Comparison of ENCODE assay signal across 9 mouse cellular contexts in genomic region chr4:21678101-21678974, GRCm38 (mm10). TPM values are rescaled to one million over a fixed set of nuclear protein-coding genes. Genes with fewer than 3 reads are reported as not detected.
A peak's percentile ranks its signal among the peaks of the same experiment; 100 is the strongest.
DNase-seq lines count a peak whose midpoint lies in the region; ATAC-seq and TF ChIP-seq lines count a peak whose summit lies in the region.
"Had no signal": no experiment of that assay in that cellular context is flagged by ENCODE, and none has a peak within 500 bp of the region (broad histone marks: within the 10 kb centered on the region; RNA-seq: fewer than 3 reads in every experiment).

No protein-coding gene starts in this region.

- intact Hi-C loops in heart, postnatal 36 days (cut with DNase I) = no loop called here

- no peak for ATAC-seq in heart, postnatal 0 days (ENCODE audit: insufficient read depth, low read depth)
- ATAC-seq in hindbrain, postnatal 0 days = peak; percentile 33; the same call in 1 of the 2 replicates

- peak overlapping the region; percentile 58 for H3K4me2 ChIP-seq in heart, postnatal 0 days (ENCODE audit: low read depth, low read length)
- peak overlapping the region; percentile 49 for H3K4me2 ChIP-seq in hindbrain, postnatal 0 days (ENCODE audit: low read depth, low read length)

- peaks cover 95% of the 10 kb centered on the region for H3K27me3 ChIP-seq in heart, postnatal 0 days (ENCODE audit: control insufficient read depth, insufficient read depth, low read length)
- H3K27me3 ChIP-seq in hindbrain, postnatal 0 days (ENCODE audit: insufficient read depth, low read length) = peaks cover 89% of the 10 kb centered on the region

- no peak for TF ChIP-seq CTCF in heart, postnatal 0 days (IDR thresholded peaks at IDR 0.05; ENCODE audit: low read depth)
- TF ChIP-seq CTCF in hindbrain, postnatal 0 days (IDR thresholded peaks at IDR 0.05; ENCODE audit: low read depth) = no peak

- H3K4me3 ChIP-seq in heart, postnatal 0 days (ENCODE audit: low read depth, low read length) = peak overlapping the region; percentile 46
- peak overlapping the region; percentile 31 for H3K4me3 ChIP-seq in hindbrain, postnatal 0 days (ENCODE audit: low read length)

- no peak for TF ChIP-seq EP300 in heart, postnatal 0 days (IDR thresholded peaks at IDR 0.05; ENCODE audit: low read depth)

- no peak overlapping the region for H3K27ac ChIP-seq in heart, postnatal 0 days (ENCODE audit: low read depth)
- no peak overlapping the region for H3K27ac ChIP-seq in hindbrain, postnatal 0 days

- 0 out of 2 replicates have a peak, but pooled peaks cover 4% of the 10 kb centered on the region for H3K4me1 ChIP-seq in heart, postnatal 0 days (ENCODE audit: control insufficient read depth, insufficient read depth)
- H3K4me1 ChIP-seq in hindbrain, postnatal 0 days (ENCODE audit: insufficient read depth, low read length) = no peaks in the 10 kb centered on the region

- no peak overlapping the region for H3K9ac ChIP-seq in heart, postnatal 0 days (replicated peaks; ENCODE audit: low read depth, low read length)
- 0 out of 2 replicates have a peak overlapping the region, but pooled peaks have one; percentile 9 for H3K9ac ChIP-seq in hindbrain, postnatal 0 days (replicated peaks; ENCODE audit: low read length)

- no peaks in the 10 kb centered on the region for H3K36me3 ChIP-seq in heart, postnatal 0 days (replicated peaks; ENCODE audit: control insufficient read depth, insufficient read depth, low read length)
- H3K36me3 ChIP-seq in hindbrain, postnatal 0 days (ENCODE audit: insufficient read depth, low read length) = no peaks in the 10 kb centered on the region

- H3K9me3 ChIP-seq in heart, postnatal 0 days (replicated peaks; ENCODE audit: control insufficient read depth, low read length) = no peaks in the 10 kb centered on the region
- H3K9me3 ChIP-seq in hindbrain, postnatal 0 days (ENCODE audit: low read length) = no peaks in the 10 kb centered on the region

- WGBS in heart, postnatal 0 days = under 1% methylated on average over 80 of the region's 84 CpGs
- 2% methylated on average over 67 of the region's 84 CpGs for WGBS in hindbrain, postnatal 0 days

- DNase-seq in heart, postnatal 0 days (ENCODE audit: low spot score) = no peak
- DNase-seq in heart, postnatal 36 days = no peak
- peak; percentile 51 for DNase-seq in embryo, embryonic 10 days (ENCODE audit: low spot score)
- DNase-seq in hindbrain, postnatal 0 days (ENCODE audit: low spot score) = no peak
- peak; percentile 72 for DNase-seq in neural tube, embryonic 10.5 days (ENCODE audit: extremely low spot score, low spot score)
- no peak for DNase-seq in adrenal gland, postnatal 36 days
- DNase-seq in c-Kit-positive CD71-positive TER-119-positive erythroid progenitor cells, embryonic 14.5 days (ENCODE audit: low spot score) = no peak
- DNase-seq in cerebellum, adult 11-12 months = no peak

RNA-seq across cellular contexts. Expression of gene Prdm13, which starts 7.4 kb away (rescaled TPM):
- total RNA-seq in heart, postnatal 0 days (2014; rRNA removed; ENCODE audit: low replicate concordance) = not detected in 2 replicates
- polyA plus RNA-seq in heart, postnatal 0 days (2015; fragmentation: Nextera tagmentation; extraction: Ambion mirVana) = not detected in 2 replicates
- not detected for total RNA-seq in heart, postnatal 36 days (2021)
- 12.4 and 14.5 TPM in 2 replicates for total RNA-seq in hindbrain, postnatal 0 days (2014; rRNA removed)
- polyA plus RNA-seq in hindbrain, postnatal 0 days (2015; fragmentation: Nextera tagmentation; extraction: Ambion mirVana) = 1.3 and 1.5 TPM in 2 replicates
- total RNA-seq in adrenal gland, postnatal 36 days (2021) = not detected
- polyA plus RNA-seq: gonadal fat pad, adult 2 months had no signal

RNA-seq across cellular contexts. Expression of gene Ccnc, which starts 49.2 kb away (rescaled TPM):
- total RNA-seq in heart, postnatal 0 days (2014; rRNA removed; ENCODE audit: low replicate concordance) = 12.0 and 26.6 TPM in 2 replicates
- 20.1 and 21.4 TPM in 2 replicates for polyA plus RNA-seq in heart, postnatal 0 days (2015; fragmentation: Nextera tagmentation; extraction: Ambion mirVana)
- total RNA-seq in heart, postnatal 36 days (2021) = 10 to 100 TPM; 12.5 to 12.6 TPM
- 28.0 and 29.4 TPM in 2 replicates for total RNA-seq in hindbrain, postnatal 0 days (2014; rRNA removed)
- 60.7 and 67.2 TPM in 2 replicates for polyA plus RNA-seq in hindbrain, postnatal 0 days (2015; fragmentation: Nextera tagmentation; extraction: Ambion mirVana)
- 10 to 100 TPM; 21.4 to 25.2 TPM for total RNA-seq in adrenal gland, postnatal 36 days (2021)

Comparison
In these comparisons a context has a peak if more than half of its experiments do, and no peak if none do; other contexts are left out.
1. DNase-seq: peak in embryo, embryonic 10 days (single experiment) and neural tube, embryonic 10.5 days (single experiment); none in heart, postnatal 0 days (single experiment), heart, postnatal 36 days (0 of 2), hindbrain, postnatal 0 days (single experiment), adrenal gland, postnatal 36 days (0 of 2), c-Kit-positive CD71-positive TER-119-positive erythroid progenitor cells, embryonic 14.5 days (single experiment) and cerebellum, adult 11-12 months (single experiment).
2. RNA of gene Prdm13, which starts 7.4 kb away (total RNA-seq): 12.4 to 14.5 TPM in hindbrain, postnatal 0 days; not detected in adrenal gland, postnatal 36 days, not detected in heart, postnatal 0 days and not detected in heart, postnatal 36 days; every median in the first group is over 10 times any median in the second.